Mouse (Mus musculus) left cerebral cortex, adult 9 months (tissue): ENCODE data around the gene Mlycd.

ENCODE experiments used
- DNase-seq, 2 experiments: peaks; one replicate each; pipeline ENCODE4 v3.0.0; 2022; ENCODE audit warnings: low spot score in 2 of 2

The Mlycd gene

GRCm38 (mm10) chr8:119430690-119431089 is 36.0 kb downstream of the Mlycd start:
- no peak for DNase-seq

GRCm38 (mm10) chr8:119432372-119432771 is 37.7 kb downstream of the Mlycd start:
- DNase-seq: no peak

GRCm38 (mm10) chr8:119433582-119434174 is 39.0 kb downstream of the Mlycd start, which contains the start of gene Osgin1:
Osgin1 (plus strand) TSS chr8:119434124.
- DNase-seq: no peak

- no peak for DNase-seq
These were observed 39.9 kb downstream of the Mlycd start for GRCm38 (mm10) chr8:119434569-119434968.

- DNase-seq: no peak
These were observed 40.8 kb downstream of the Mlycd start for GRCm38 (mm10) chr8:119435527-119435926.

DNA sequence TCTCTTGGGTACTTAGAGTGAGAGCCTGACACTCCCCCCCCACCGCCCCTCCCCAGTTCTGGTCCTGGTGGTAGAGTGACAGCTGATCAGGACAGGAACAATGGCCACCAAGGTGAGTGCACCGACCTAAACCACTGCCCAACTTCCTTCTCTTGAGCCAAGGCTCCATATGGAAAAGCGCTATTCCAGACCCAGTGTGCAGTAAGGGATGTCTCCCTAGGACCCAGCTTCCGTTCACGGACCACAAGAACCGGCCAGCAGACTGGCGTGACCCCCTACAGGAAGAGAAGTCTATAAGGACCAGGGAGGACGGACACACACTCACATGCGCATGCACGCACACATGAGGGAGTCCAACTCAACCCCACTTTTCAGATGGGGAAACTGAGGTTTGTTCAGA is 41.7 kb downstream of the Mlycd start:
- no peak for DNase-seq

DNA sequence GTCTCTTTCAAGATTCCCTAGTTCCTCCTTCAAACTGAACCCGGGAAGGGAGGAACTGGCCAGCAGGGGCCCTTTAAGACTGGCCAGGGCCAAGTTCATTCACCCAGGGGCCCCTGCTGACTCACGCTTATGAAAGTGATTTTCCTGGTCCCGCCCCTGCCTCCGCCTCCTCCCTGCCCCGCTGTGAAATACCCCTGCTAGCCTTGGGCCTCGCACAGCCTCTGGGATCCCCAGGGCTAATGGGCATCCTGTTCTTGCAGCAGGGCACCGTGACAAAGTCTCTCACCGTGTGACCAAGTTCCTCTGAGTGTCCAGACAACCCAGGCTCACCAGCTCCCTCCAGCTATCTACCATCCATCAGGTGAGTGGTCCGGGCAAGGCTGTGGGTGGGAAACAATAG is 42.3 kb downstream of the Mlycd start:
- DNase-seq: peak in 1 of 2 experiments; percentile 44

GRCm38 (mm10) chr8:119437506-119437905 is 42.8 kb downstream of the Mlycd start:
- no peak for DNase-seq

DNA sequence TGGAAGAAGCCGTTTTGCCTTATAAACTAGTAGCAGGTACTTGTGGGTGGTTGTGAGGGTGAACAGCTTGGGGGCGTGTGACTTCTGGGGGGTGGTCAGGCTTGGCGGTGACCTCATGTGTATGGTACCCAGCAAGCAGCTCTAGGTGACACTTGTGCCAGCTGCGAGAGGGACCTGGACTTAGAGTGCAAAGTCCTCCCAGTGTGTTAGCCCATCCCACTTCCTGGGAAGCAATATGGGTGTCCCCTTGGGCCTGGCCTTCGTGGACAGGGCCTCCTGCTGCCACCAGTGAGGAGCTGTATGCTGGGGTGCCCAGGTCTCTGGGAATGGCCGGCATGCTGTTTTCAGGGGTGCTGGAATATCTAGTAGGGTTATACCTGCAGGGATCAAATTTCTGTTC is 44.2 kb downstream of the Mlycd start:
- DNase-seq: no peak

DNA sequence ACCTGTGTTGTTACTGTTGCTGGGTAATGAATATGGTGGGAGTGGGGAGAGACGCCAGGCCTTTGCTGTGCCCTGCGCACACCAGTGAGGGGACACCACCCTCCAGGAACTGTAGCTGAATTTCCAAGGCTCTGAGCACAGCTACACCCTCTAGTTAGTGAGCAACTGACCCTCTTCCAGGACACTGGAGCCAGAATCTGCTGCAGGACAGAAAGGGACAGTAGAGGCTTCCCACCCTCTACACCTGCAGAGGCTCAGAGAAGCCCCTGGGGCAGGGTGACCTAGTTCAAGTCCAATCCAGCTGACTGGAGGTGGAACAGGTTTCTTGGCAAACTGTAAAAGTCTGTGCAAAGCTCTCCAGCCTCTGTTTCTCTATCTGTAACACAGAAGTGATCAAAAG is 44.7 kb downstream of the Mlycd start:
- DNase-seq: no peak

DNA sequence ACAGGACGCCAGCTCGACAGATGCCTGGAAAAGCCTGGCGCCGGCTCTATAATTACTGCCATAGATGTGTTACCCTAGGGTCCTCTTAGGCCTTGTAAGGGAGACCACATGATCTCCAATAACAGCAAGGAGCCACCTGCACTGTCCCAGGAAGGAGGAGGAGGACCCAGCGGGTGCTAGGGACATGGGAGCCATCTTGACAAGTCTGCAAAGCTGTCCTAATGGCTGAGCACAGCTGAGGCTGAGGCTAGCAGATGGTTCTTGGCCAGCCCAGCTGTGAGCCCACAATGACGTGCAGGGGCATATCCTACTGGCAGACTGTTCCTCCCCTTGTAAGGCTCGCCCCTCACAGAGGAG is 45.2 kb downstream of the Mlycd start:
- no peak for DNase-seq

- DNase-seq: peak in 1 of 2 experiments; percentile 66
These were observed 45.7 kb downstream of the Mlycd start for GRCm38 (mm10) chr8:119440250-119440951.

DNA sequence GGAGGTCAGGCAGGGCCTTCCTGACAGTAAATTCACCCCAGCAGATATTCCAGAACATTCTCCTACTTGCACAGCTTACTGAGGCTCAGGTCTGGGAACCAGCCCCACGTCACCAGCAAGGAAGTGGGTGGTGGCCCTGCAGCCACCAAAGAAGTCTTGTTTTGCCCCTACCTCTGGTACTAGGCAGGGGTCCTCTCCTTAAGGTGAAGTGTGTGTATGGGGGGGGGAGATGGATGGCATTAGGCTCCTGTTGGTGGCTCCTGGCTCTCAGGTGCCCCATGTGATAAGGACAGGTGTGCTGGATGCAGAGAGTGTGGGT is 46.2 kb downstream of the Mlycd start:
- DNase-seq: no peak

DNA sequence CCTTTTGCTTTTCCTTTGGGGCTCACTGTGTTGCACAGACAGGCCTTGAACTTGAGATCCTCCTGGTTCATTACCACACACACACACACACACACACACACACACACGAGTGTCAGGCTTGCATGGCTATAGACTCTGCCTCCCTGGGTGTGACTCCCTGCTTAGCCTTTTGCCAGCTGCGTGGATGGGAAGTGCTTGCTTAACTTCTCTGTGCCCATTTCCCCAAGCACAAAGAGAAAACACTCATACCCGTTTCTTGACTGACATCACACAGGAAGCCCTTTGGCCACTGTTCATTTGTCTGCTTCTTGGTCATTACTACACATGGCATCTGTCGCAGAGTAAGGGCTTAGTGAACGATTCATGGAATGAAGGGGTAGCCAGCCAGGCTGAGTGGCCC is 47.3 kb downstream of the Mlycd start:
- DNase-seq: no peak

GRCm38 (mm10) chr8:119442970-119443369 is 48.3 kb downstream of the Mlycd start:
- DNase-seq: no peak

GRCm38 (mm10) chr8:119446211-119446989 is 51.7 kb downstream of the Mlycd start, which contains the start of gene Necab2:
Necab2 (plus strand) TSS chr8:119446719.
- peak; percentile 62 to 90 for DNase-seq

- DNase-seq: no peak
These were observed 52.5 kb downstream of the Mlycd start for GRCm38 (mm10) chr8:119446990-119447780.

- DNase-seq: no peak
These were observed 53.1 kb downstream of the Mlycd start for GRCm38 (mm10) chr8:119447781-119448170.

DNA sequence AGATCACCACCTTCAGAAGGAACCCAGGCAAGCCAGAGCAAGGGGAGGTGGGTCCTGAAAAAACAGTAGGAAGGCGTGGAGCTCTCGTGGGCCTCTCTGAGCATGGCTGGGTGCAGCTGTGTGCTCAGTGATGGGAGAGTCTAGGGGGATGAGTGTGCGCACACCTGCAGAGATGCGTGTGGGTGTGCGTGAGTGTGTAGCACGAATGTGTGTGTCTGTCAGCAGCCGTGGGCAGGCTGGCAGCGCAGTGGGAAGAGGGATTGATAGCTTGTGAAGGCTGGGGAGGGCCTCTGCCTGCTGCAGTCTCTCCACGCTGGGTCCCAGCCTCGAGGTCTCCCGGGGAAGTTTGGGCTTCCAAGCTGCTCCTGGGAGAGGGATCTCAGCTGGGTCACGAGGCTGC is 54.9 kb downstream of the Mlycd start:
- DNase-seq: peak; percentile 70 to 75

GRCm38 (mm10) chr8:119451131-119451530 is 56.5 kb downstream of the Mlycd start:
- DNase-seq: no peak

- DNase-seq: no peak
These were observed 58.2 kb downstream of the Mlycd start for GRCm38 (mm10) chr8:119452919-119453318.

- DNase-seq: no peak
These were observed 61.4 kb downstream of the Mlycd start for GRCm38 (mm10) chr8:119456045-119456444.
